Mouse (Mus musculus) olfactory bulb, adult 2 months (tissue): ENCODE data around the gene Traf5.

Experiments used
- CTCF ChIP-seq: fragments of 200-500 bp; IDR thresholded peaks from 2 replicates; pipeline ENCODE4 v1.5.1; 2012; ENCODE audit warnings: low read depth, mild to moderate bottlenecking, low read length, moderate library complexity; ENCODE audit not compliant: insufficient read depth
- POLR2A ChIP-seq: fragments of 200-500 bp; IDR thresholded peaks from 2 replicates; pipeline ENCODE4 v1.6.1; 2012; ENCODE audit warnings: mild to moderate bottlenecking, low read depth, low read length, moderate library complexity; ENCODE audit not compliant: insufficient read depth

GRCm38 (mm10) chr1:191950611-191951010 lies 141.7 kb downstream of the Traf5 start:
- TF ChIP-seq POLR2A (no peak), CTCF (no peak)
